Mouse (Mus musculus) granulocyte monocyte progenitor cell, adult 5-6 weeks (primary cell): ENCODE results near the gene C130026I21Rik. TPM values are rescaled to one million over a fixed set of nuclear protein-coding genes. Genes with fewer than 3 reads are reported as not detected.
"Not testable (repeated sequence)": the region's sequence is repeated elsewhere in the genome, so short reads cannot be mapped to it uniquely, and the experiment has no call there.

Experiments used
- ATAC-seq: replicated peaks from 2 replicates; pipeline ENCODE4 v1.8.0; 2016; ENCODE audit warnings: mild to moderate bottlenecking, moderate TSS enrichment, inconsistent platforms; ENCODE audit not compliant: poor library complexity, severe bottlenecking
- total RNA-seq, 2 experiments: library from RNA; stranded (forward) in 1 of 2; stranded (reverse) in 1 of 2; fragments of 200-712, 200-1000 nt in 1 of 2; fragments of >200 nt in 1 of 2; fragmentation: Nextera tagmentation in 1 of 2; gene quantifications; 2 replicates each; pipeline ENCODE4 v1.2.3; 2014 to 2017

The C130026I21Rik gene
- total RNA-seq, 2 experiments from 2014 or later, result 9.5 to 13.8 TPM

DNA sequence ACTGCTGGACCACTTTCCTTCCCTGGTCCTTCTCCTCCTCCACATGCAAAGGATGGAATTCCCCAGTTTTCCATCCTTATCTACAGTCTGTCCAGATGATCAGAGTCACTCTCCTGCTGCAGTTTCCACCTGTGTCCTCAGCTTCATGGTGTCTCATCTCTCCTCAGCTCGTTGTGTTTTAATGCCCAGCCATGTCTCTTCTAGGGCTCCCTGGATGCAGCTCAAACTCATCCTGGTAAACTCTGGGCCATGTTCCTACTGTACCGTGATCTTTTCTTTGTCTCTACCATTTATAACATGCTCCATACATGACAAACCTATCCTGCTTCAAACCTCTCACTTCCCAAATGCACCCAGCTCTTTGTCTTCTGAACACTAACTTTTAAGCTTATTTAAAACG lies 198.7 kb downstream of the C130026I21Rik start:
- not testable (repeated sequence) for ATAC-seq

GRCm38 (mm10) chr1:85035801-85036200 lies 234.6 kb downstream of the C130026I21Rik start:
- not testable (repeated sequence) for ATAC-seq

DNA sequence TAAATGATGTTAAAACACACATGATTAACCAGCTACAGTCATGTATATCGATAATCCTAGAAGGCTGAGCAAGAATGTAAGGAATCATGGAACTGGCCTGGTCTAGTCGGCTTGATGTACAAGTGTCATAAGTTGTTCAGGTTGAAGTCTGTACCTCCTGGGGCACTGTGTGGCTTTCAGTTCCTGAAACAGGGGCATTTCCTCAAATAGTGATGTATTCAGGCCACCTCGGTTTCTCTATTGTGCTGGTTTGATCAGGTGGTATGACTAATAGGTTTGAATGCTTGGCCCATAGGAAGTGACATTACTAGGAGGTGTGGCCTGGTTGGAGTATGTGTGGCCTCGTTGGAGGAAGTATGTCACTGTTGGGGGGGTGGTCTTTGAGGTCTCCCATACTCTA lies 236.0 kb downstream of the C130026I21Rik start:
- not testable (repeated sequence) for ATAC-seq

GRCm38 (mm10) chr1:85033616-85034015 lies 236.8 kb downstream of the C130026I21Rik start:
- not testable (repeated sequence) for ATAC-seq

DNA sequence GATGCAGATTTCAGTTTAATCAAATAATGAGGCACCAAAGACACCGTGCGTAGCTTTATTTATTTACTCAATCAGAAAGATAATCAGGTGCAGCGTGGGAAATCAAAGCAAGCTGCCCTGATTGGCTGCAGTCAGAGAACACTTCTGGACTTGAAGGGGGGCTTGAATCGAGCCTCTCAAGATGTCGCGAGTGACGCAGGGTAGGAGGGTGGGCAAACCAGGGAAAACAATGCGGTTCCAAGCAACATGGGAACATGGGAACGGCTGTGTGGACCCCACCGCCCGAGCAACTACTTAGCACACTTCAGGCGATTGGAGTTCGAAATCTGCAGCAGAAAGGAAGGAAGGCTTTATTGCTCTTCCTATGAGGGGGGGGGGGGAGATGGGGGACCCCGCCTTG lies 240.2 kb downstream of the C130026I21Rik start:
- ATAC-seq, result not testable (repeated sequence)

- ATAC-seq, result not testable (repeated sequence)
Observed at GRCm38 (mm10) chr1:85011933-85012332, 258.4 kb downstream of the C130026I21Rik start.

DNA sequence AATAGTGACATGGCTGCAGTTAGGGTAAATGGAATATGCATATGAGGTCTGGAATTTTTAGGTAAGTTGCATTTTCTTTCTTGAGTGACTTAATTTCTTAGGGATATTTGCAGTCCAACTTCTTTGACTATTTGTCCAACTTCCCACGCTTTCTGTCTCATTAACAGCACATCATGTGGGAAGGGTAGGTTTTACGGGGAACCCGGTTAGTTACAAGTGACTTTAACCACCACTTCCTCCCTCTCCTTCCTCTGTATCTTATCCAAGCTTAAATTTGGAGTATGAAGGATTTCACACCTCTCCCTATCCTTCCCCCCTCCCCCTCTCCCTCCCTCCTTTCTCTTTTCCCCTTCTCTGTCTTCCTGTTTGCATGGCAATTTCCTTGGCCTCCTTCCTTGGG lies 259.4 kb downstream of the C130026I21Rik start:
- ATAC-seq, result not testable (repeated sequence)

DNA sequence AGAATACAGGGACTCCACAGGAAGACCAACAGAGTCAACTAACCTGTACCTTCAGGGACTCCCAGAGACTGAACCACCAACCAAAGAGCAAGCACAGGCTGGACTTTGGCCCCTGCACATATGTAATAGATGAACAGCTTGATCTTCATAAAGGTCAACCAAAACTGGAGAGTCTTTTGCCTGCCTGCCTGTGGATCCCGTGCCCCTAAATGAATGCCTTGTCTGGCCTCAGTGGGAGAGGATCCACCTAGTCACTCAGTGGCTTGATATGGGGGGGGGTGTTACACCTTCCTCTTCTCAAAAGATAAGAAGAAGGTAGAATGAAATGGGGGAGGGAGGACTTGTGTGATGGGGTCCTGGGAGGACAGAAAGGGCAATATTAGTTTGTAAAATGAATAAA lies 262.6 kb downstream of the C130026I21Rik start:
- not testable (repeated sequence) for ATAC-seq

- ATAC-seq, result not testable (repeated sequence)
Observed at GRCm38 (mm10) chr1:84999241-84999640, 271.1 kb downstream of the C130026I21Rik start.

- ATAC-seq, result not testable (repeated sequence)
Observed at GRCm38 (mm10) chr1:84996305-84996704, 274.1 kb downstream of the C130026I21Rik start.

DNA sequence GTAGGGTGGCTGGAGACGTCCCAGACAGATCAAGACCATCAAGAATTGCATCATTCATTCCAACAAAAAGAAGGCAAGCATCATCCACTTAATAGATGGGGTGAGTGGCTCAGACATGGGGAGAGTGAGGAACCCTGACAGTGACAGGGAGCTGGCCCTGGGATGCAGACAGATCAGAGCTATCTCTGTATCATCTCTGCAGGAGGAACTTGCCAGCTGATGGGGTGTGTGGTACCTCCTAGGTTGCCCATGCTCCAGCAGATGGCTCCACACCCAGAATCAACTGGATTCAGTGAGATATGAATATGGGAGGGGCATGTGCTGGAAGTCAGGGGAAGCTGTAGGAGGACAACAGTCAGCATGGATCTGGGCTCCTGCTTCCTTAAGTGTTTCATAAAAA lies 275.9 kb downstream of the C130026I21Rik start:
- not testable (repeated sequence) for ATAC-seq

DNA sequence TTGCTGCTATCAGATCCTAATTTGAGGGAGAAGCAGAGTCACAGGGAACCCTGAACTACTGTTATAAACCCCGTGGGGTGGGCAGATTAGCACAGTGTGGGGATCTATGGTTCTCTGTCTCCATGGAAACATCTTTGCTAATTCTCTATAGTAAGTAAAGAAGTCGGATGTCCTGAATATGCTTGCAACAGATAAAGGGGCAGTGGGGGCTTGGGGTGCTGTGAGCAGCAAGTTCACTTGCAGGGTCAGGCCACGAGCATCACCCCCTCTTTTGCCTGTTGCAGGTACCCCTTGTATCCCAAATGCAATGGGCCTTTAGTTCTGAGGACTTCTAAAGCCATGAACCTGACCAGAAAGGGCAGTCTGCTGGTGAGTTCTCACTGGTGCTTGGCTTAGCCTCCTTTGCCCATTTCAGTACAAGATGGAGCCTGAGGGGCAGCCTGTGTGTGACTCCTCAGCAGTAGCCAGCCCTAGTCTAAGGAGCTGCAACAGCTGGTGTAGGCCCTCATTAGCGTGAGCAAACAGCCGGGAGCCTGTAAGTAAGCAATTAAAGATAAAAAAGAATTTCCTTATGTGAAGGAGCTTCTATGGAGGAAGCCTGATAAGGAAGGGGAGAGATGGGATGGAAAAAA lies 276.6 kb downstream of the C130026I21Rik start:
- peak; percentile 14 for ATAC-seq

DNA sequence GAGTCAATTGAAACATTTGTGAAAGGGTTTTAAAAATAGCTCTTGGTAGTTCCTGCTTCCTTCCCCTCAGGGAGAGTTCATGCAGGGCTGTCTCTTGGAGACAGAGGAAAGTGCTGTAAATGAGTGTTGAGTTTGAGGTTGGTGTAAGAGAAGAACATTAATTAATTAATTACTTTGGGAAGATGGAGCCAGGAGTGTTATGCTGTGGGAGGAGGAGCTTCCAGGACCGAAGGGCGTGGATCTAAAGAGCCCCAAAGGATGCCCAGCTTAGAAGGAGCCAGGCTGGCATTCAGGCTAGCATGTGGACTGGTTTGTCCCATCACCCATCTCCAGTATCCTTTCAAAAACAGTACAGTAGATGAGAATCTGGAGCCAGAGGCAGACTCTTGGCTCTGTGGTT lies 277.1 kb downstream of the C130026I21Rik start:
- ATAC-seq, result 0 out of 2 replicates have a peak, but pooled peaks have one; percentile 17

DNA sequence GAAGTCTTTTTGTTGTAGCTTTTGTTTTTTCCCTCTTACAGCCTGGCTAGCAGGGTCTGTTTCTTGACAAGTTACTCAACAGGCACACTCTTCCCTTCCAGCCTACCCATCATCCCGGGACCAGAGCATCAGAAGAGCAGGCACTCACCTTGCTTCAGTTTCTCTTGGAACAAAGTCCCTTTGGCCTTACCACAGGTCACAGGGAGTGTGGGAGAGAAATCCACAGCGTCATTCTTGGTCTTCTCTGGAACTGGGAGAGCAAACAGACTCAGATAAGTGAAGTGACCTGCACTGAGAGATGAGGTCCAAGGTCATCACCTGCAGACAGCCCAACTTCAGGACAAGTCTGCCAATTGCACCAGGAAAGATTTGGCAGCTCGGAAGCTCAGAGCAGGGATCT lies 277.5 kb downstream of the C130026I21Rik start:
- ATAC-seq, result not testable (repeated sequence)

- ATAC-seq, result not testable (repeated sequence)
Observed at GRCm38 (mm10) chr1:84989044-84989443, 281.3 kb downstream of the C130026I21Rik start.

DNA sequence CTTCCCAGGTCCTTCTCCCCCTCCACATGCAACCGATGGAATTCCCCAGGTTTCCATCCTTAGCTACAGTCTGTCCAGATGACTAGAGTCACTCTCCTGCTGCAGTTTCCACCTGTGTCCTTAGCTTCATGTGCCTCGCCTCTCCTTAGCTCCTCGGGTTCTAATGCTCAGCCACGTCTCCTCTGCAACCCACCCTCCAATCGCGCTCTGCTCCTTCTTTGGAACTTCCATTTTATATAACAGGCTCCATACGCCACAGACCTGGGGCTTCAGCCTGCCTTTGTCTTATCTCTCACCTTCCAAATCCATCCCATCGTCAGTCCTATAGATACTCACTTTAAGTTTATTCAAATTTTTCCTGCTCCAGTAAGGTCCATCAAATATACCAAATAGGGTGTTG lies 282.6 kb downstream of the C130026I21Rik start:
- ATAC-seq, result not testable (repeated sequence)

DNA sequence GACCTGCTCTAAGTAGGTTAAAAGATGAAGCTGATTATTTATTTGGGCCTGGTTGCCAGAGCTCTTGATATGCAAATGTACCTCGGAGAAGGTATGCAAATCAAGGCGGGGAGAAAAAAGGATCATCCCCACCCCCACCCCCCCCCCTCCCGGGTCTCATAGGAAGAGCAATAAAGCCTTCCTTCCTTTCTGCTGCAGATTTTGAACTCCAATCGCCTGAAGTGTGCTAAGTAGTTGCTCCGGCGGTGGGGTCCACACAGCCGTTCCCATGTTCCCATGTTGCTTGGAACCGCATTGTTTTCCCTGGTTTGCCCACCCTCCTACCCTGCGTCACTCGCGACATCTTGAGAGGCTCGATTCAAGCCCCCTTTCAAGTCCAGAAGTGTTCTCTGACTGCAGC lies 308.6 kb downstream of the C130026I21Rik start:
- ATAC-seq, result not testable (repeated sequence)

GRCm38 (mm10) chr1:84957713-84958112 lies 312.7 kb downstream of the C130026I21Rik start:
- not testable (repeated sequence) for ATAC-seq

- ATAC-seq, result not testable (repeated sequence)
Observed at GRCm38 (mm10) chr1:84956771-84957170, 313.6 kb downstream of the C130026I21Rik start.

DNA sequence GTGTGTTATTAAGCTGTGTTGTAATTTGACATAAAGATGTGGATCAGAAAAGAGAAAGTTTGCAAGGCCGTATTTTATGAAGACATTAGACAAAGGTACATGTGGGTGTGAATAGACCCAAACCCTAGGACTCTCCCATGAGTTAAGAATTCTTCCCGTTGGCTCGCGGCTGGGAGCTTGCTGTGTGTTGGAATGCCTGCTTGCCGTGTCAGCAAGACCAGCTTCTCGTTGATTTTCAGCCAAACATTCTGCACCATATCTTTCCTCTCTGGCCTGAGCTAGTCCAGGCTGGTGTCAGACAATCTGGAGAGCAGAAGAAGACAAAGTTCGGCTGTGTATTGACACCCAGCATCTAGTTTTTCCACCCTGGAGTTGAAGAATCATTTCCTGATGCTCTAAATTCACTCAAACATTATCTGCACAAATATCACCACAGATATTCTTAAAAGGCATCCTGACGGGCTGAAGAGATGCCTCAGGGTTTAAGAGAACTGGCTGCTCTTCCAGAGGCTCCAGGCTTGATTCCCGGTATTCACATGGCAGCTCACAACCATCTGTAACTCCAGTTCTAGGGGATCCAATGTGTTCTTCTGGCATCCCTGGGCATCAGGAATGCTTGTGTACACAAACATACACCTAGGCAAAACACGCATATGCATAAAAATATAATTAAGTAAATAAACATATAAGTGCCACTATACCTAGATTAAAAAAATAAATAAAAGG lies 317.7 kb downstream of the C130026I21Rik start:
- ATAC-seq, result no peak

DNA sequence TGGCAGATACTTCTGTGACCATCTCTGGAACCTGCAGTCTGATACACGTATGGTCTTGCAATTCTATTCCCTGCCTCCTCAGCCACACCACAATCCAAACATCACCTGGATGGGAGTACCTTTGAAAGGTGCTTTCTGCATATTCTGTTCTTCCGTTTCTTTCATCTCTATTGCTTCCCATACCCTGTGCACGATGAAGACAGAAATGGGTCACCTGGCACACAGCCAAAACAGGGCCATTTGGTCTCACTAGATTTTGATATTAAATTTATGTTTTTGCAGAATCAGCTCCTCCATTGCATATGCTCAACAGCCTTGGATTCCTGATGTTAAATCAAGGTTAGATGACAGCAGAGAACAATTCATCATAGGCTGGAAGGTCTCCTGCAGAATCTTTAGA lies 318.8 kb downstream of the C130026I21Rik start:
- no peak for ATAC-seq

DNA sequence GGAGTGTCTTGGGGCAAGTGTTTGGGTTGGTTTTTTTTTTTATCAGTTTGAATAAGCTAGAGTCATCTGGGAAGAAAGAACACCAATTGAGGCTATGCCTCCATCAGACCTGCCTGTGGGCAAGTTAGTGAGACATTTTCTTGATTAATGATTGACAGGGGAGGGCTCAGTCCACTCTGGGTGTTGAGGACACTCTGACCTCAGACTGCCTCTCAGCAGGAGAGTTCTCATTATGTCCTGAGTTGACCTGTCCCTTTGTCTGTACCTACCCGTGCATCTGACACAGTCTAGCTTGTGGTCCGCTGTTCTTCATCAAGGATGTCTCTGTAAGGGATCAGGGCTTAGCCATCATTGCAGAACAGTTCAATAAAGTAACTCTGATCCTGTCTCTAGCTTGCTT lies 323.0 kb downstream of the C130026I21Rik start:
- ATAC-seq, result no peak
